Mouse (Mus musculus) embryo, embryonic 10.5 days (tissue): ENCODE measurements around the gene Olfr849.

Experiments used
- DNase-seq: peaks from one replicate; pipeline ENCODE4 v3.0.0-alpha.2; 2015; ENCODE audit warnings: low spot score

Olfr849 gene

GRCm38 (mm10) chr9:19439966-19440365 is at the start of gene Olfr849:
TSS of gene Olfr849 (plus strand) at chr9:19440266.
- DNase-seq = no peak

DNA sequence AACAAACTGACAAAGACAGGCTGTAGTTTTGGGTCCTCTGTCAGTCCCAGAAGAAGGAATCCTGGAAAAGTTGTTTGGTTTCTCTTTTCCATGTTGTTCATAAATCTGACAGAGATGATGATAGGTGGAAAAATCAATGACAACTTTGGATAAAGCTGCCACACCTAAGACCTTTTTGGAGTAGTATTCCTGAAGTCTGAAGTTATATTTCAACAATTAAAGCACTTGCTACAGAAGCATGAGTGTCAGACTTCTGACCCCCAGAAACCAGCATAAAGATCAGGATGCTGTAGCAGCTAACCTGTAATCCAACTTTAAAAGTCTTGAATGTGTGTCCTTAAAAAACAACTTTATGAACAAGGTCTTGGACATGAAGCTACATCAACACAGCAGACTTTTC is 38.1 kb downstream of the Olfr849 start, which contains the start of gene Olfr850:
TSS of gene Olfr850 (minus strand) at position 101 of the 400 bp plus-strand sequence.
- DNase-seq = no peak

DNA sequence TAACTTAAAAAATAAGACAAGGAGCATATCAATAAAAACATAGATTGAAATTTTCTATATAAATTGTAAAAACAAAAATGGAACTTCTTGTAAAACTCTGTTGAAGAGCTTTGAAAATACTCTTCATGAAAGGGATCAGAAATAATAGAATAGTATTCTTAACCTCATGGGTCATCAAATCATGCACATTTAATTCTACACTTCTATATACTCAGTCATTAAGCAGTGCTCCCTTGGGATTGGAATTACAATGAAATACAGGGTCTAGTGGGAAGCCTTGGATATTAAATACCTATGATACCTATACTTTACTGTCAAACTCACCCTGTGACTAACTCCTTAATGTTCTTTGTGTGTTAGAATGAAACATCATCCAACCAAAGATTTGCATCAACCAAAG is 52.9 kb downstream of the Olfr849 start, which contains the start of gene Olfr851:
TSS of gene Olfr851 (plus strand) at position 301 of the 400 bp plus-strand sequence.
- DNase-seq = no peak
